Mouse (Mus musculus) MN1 (cell line): Measurements from ENCODE around the gene Gm17949.

ENCODE experiments used
- DNase-seq: peaks from one replicate; pipeline ENCODE4 v3.0.0-alpha.2; 2016; ENCODE audit warnings: low spot score

The Gm17949 gene

GRCm38 (mm10) chr17:57011236-57012141 lies at the start of gene Gm17949, which contains the start of gene Gtf2f1:
Gene Gm17949, plus strand, starts transcription at chr17:57011469.
Gene Gtf2f1, minus strand, starts transcription at chr17:57011288.
- DNase-seq, result peak; percentile 100

GRCm38 (mm10) chr17:56961880-56962279 lies 49.4 kb upstream of the Gm17949 start:
- DNase-seq, result no peak

GRCm38 (mm10) chr17:56962642-56963405 lies 48.4 kb upstream of the Gm17949 start:
- no peak for DNase-seq

- no peak for DNase-seq
Observed at GRCm38 (mm10) chr17:56963646-56964045, 47.6 kb upstream of the Gm17949 start.

- no peak for DNase-seq
Observed at GRCm38 (mm10) chr17:56969321-56969720, 41.9 kb upstream of the Gm17949 start.

- DNase-seq, result no peak
Observed at GRCm38 (mm10) chr17:56970081-56970480, 41.2 kb upstream of the Gm17949 start.

GRCm38 (mm10) chr17:56973956-56974707 lies 37.1 kb upstream of the Gm17949 start:
- no peak for DNase-seq

- no peak for DNase-seq
Observed at GRCm38 (mm10) chr17:56974708-56975240, 36.5 kb upstream of the Gm17949 start.

GRCm38 (mm10) chr17:56975391-56975790 lies 35.9 kb upstream of the Gm17949 start:
- DNase-seq, result no peak

GRCm38 (mm10) chr17:56976531-56977390 lies 34.5 kb upstream of the Gm17949 start:
- no peak for DNase-seq

- DNase-seq, result no peak
Observed at GRCm38 (mm10) chr17:56979524-56979923, 31.7 kb upstream of the Gm17949 start.

- DNase-seq, result no peak
Observed at GRCm38 (mm10) chr17:56981049-56981448, 30.2 kb upstream of the Gm17949 start.

- DNase-seq, result no peak
Observed at GRCm38 (mm10) chr17:56982013-56982412, 29.3 kb upstream of the Gm17949 start, which contains the start of gene Acer1. Gene Acer1, minus strand, starts transcription at chr17:56982126.

GRCm38 (mm10) chr17:56984886-56985285 lies 26.4 kb upstream of the Gm17949 start:
- DNase-seq, result no peak

GRCm38 (mm10) chr17:56985656-56986055 lies 25.6 kb upstream of the Gm17949 start:
- DNase-seq, result no peak

GRCm38 (mm10) chr17:56986105-56986805 lies 25.0 kb upstream of the Gm17949 start:
- DNase-seq, result peak; percentile 43

- DNase-seq, result no peak
Observed at GRCm38 (mm10) chr17:56988441-56988840, 22.8 kb upstream of the Gm17949 start.

GRCm38 (mm10) chr17:56988921-56989430 lies 22.3 kb upstream of the Gm17949 start:
- DNase-seq, result no peak

GRCm38 (mm10) chr17:56989467-56990114 lies 21.7 kb upstream of the Gm17949 start:
- peak; percentile 89 for DNase-seq
